Mouse (Mus musculus): ENCODE measurements around the gene Gm10718. TPM values are rescaled to one million over a fixed set of nuclear protein-coding genes. Genes with fewer than 3 reads are reported as not detected.
"Not testable (repeated sequence)": the region's sequence is repeated elsewhere in the genome, so short reads cannot be mapped to it uniquely, and the experiment has no call there.

The Gm10718 gene
- polyA plus RNA-seq, 1 experiment from 2014 or later = 1.2 TPM

GRCm38 (mm10) chr9:3030677-3031318 lies 7.5 kb downstream of the Gm10718 start:
- not testable (repeated sequence) for H3K27me3 ChIP-seq; H3K4me1 ChIP-seq; ATAC-seq (ENCODE audit: low FRiP score); H3K4me3 ChIP-seq (replicated peaks); H3K9ac ChIP-seq; H3K27ac ChIP-seq; H3K9me3 ChIP-seq; H3K36me3 ChIP-seq (replicated peaks); H3K4me2 ChIP-seq
- WGBS = 59% methylated on average over 3 of the region's 10 CpGs

- not testable (repeated sequence) for H3K4me2 ChIP-seq; H3K4me3 ChIP-seq (replicated peaks); H3K4me1 ChIP-seq; ATAC-seq (ENCODE audit: low FRiP score); H3K9ac ChIP-seq; H3K27ac ChIP-seq; H3K36me3 ChIP-seq (replicated peaks); H3K9me3 ChIP-seq; H3K27me3 ChIP-seq
- 54% methylated on average over 1 of the region's 8 CpGs for WGBS
These were observed 11.0 kb downstream of the Gm10718 start, which contains the start of gene Gm17535 for GRCm38 (mm10) chr9:3034299-3034698. Gm17535 (plus strand) TSS chr9:3034599.

GRCm38 (mm10) chr9:3036577-3036976 lies 13.2 kb downstream of the Gm10718 start, which contains the start of gene Gm10715:
Gm10715 (plus strand) TSS chr9:3036877.
- not testable (repeated sequence) for H3K36me3 ChIP-seq (replicated peaks); H3K9me3 ChIP-seq; H3K27me3 ChIP-seq; H3K4me2 ChIP-seq; H3K4me3 ChIP-seq (replicated peaks); ATAC-seq (ENCODE audit: low FRiP score); H3K9ac ChIP-seq; H3K27ac ChIP-seq; H3K4me1 ChIP-seq
- WGBS = 79% methylated on average over 8 of the region's 8 CpGs

GRCm38 (mm10) chr9:3038161-3038560 lies 14.8 kb downstream of the Gm10718 start:
- ATAC-seq (ENCODE audit: low FRiP score); H3K27ac ChIP-seq; H3K4me3 ChIP-seq (replicated peaks); H3K4me2 ChIP-seq; H3K9ac ChIP-seq; H3K4me1 ChIP-seq; H3K9me3 ChIP-seq; H3K27me3 ChIP-seq; H3K36me3 ChIP-seq (replicated peaks): not testable (repeated sequence)
- WGBS = 68% methylated on average over 4 of the region's 4 CpGs

Small RNA genes lying within 50 kb of the gene (microRNA-seq; reads per million reads assigned to microRNA genes)
- gene Mir101c = not detected

Other genes starting within 250 kb of the Gm10718 start
- not detected in 2 replicates for gene Gm10722, start 22.6 kb upstream of the Gm10718 start, polyA plus RNA-seq (2016; fragmentation: Nextera tagmentation; extraction: Ambion mirVana)
- gene Gm11168, start 20.2 kb upstream of the Gm10718 start, polyA plus RNA-seq (2016; fragmentation: Nextera tagmentation; extraction: Ambion mirVana) = not detected in 2 replicates
- gene Gm10721, start 10.4 kb upstream of the Gm10718 start, polyA plus RNA-seq (2016; fragmentation: Nextera tagmentation; extraction: Ambion mirVana) = not detected in 2 replicates
- not detected in 2 replicates for gene Gm10720, start 7.9 kb upstream of the Gm10718 start, polyA plus RNA-seq (2016; fragmentation: Nextera tagmentation; extraction: Ambion mirVana)
- 0.96 TPM in 1 of 2 replicates, not detected in the other for gene Gm10719, start 6.1 kb upstream of the Gm10718 start, polyA plus RNA-seq (2016; fragmentation: Nextera tagmentation; extraction: Ambion mirVana)
- gene Gm10717, start 1.9 kb downstream of the Gm10718 start, polyA plus RNA-seq (2016; fragmentation: Nextera tagmentation; extraction: Ambion mirVana) = 0.63 and 0.84 TPM in 2 replicates
- not detected in 2 replicates for gene Gm17535, start 11.1 kb downstream of the Gm10718 start, polyA plus RNA-seq (2016; fragmentation: Nextera tagmentation; extraction: Ambion mirVana)
- not detected in 2 replicates for gene Gm10715, start 13.3 kb downstream of the Gm10718 start, polyA plus RNA-seq (2016; fragmentation: Nextera tagmentation; extraction: Ambion mirVana)

Data from forebrain, embryonic 12.5 days (tissue).